Mouse (Mus musculus) erythroblast, embryonic 14.5 days (primary cell): Measurements from ENCODE around the gene Dok5.

Experiments used
- GATA1 ChIP-seq: IDR thresholded peaks from 2 replicates; pipeline ENCODE4 v1.6.1; 2012; ENCODE audit warnings: low read length, inconsistent platforms, mixed read lengths
- TAL1 ChIP-seq: IDR thresholded peaks from 3 replicates; pipeline ENCODE4 v1.6.1; 2012; ENCODE audit warnings: low read length, inconsistent platforms, mixed read lengths

DNA sequence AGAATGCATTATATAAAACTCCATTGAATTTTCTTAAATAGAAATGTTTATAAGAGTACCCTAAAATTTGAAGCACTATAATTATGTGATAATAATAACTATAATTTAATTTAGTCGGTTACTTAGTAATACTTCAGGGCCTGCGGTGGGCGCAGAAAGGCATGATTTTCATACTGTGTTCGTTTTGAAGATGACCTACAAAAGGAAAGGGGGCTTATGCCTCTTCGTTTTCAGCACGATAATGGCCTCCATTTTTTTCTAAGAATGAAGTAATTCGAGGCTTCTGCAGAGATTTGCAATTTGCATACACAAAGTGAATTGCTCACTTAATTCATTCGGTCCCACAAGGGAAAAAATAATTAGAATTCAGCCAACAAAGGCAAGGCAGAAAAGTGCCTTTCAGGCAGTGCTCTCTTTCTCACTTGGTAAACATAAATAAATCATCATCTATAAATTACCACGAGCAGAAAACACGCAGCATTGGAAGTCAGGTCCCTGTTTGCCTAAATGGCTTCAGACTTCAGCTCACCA lies 76.7 kb downstream of the Dok5 start:
- TF ChIP-seq GATA1, result no peak
- TF ChIP-seq TAL1, result no peak
